Mouse (Mus musculus): ENCODE measurements around the gene Fkbp6.
"Not testable (repeated sequence)": the region's sequence is repeated elsewhere in the genome, so short reads cannot be mapped to it uniquely, and the experiment has no call there.

The Fkbp6 gene

DNA sequence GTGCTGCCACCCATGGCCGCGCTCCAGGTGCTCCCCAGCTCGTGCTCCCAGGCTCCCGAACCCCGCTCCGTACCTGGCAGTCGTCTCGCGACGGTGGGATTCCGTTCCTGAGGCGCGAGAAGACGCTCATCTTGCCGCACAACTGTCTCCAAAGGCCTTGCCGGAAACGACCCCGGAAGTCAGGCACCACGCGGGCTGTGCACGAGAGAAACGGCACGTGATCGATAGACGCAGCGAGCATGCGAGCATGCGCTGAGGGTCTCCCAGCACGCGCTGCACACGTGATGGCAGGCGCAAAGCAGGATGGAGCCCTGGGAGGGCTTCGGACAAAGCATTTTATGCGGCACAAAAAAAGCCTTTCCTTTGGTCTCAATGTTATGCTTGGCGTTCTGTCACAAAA is at the start of gene Fkbp6:
TSS of gene Fkbp6 (minus strand) at position 183 of the 400 bp plus-strand sequence.
- no peak for DNase-seq (ENCODE audit: low spot score in 2 of 2)

DNA sequence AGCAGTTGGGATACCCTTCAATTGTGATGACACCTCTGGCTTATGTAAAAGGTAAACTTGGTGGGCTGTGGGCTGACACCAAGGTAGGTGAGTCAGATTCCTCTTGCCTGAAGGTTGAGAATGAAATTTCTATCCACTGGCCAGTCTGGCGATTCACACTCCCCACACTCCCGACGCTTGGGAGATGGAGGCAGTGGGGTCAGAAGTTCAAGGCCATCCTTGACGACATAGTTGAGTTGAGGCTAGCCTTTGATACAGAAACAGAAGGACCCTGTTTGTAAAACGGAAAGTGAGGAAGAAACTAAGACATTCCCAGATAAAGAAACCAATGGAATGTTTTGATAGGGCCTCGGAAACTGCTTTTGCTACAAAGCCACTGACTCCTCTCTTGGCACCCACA is 49.5 kb upstream of the Fkbp6 start:
- no peak for DNase-seq (ENCODE audit: low spot score in 2 of 2)

- DNase-seq (ENCODE audit: low spot score in 2 of 2) = peak in 1 of 2 experiments; percentile 36
Observed at GRCm38 (mm10) chr5:135395826-135396225, 46.0 kb upstream of the Fkbp6 start.

- peak; percentile 58 to 79 for DNase-seq (ENCODE audit: low spot score in 2 of 2)
Observed at GRCm38 (mm10) chr5:135394004-135394823, 44.4 kb upstream of the Fkbp6 start, which contains the start of gene Pom121. Pom121 (minus strand) TSS chr5:135394546.

- DNase-seq (ENCODE audit: low spot score in 2 of 2) = no peak
Observed at GRCm38 (mm10) chr5:135383771-135384170, 33.9 kb upstream of the Fkbp6 start.

DNA sequence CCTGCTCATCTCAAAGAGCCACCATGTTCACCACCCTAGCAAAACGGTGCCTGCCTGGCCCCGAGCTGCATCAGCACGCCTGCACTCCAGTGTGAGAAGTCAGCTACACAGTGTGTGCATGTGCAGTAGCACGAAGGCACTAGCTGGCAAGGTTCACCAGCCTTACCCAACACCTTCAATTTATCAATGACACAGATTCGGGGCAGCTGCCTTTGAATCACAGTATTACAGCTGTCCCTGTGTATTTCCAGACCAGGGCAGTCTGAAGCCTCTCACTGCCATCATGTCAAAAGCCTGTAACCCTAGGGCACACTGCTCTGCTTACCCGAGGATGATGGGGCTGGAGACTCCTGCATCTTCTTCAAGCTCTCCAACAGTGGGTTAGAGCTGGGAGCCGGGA is 32.9 kb upstream of the Fkbp6 start:
- no peak for DNase-seq (ENCODE audit: low spot score in 2 of 2)

DNA sequence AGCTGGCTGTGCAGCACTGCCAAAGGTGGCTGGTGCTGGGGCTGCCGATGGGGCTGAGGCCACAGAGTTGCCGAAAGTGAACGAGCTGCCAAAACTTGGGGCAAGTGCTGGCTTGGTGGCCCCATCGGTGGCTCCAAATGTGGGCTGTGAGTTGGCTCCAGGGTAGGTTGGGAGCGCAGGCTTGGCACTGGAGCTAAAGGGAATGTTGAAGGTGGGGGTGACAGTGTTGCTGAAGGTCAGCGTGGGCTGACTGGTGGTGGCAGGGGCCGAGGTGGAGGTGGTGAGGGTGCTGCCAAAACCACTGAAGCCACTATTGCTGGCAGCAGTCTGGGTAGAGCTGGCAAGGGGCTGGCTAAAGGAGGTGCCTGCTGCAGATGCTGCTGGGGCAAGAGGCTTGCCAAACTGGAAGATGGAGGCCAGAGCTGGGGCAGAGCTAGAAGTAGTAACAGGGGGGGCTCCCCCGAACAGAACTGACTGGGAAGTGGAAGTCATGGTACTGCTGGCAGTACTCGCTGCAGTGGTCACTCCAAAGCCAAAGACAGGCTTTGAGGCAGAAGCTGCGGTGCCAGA is 31.6 kb upstream of the Fkbp6 start:
- no peak for DNase-seq (ENCODE audit: low spot score in 2 of 2)

- no peak for DNase-seq (ENCODE audit: low spot score in 2 of 2)
Observed at GRCm38 (mm10) chr5:135380681-135381080, 30.8 kb upstream of the Fkbp6 start.

- DNase-seq (ENCODE audit: low spot score in 2 of 2) = no peak
Observed at GRCm38 (mm10) chr5:135376341-135376740, 26.5 kb upstream of the Fkbp6 start.

- DNase-seq (ENCODE audit: low spot score in 2 of 2) = peak in 1 of 2 experiments; percentile 21
Observed at GRCm38 (mm10) chr5:135375167-135375566, 25.3 kb upstream of the Fkbp6 start.

DNA sequence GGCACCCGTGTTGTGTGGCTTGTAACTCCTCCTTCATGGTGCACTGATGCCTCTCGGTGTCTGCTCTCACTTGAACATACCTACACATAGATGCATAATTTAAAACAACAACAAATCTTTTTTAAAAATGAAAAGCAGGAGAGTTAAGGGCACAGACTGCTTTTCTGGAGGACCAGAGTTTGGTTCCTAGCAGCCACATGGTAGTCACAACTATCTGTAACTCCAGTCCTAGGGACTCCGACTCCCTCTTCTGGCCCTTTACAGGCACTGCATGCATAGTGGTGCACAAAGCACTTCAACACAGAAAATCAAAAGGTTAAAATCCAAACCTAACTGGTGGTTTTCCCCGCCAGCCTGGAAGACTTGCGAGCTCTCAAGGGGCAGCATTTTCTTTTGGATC is 23.8 kb upstream of the Fkbp6 start:
- no peak for DNase-seq (ENCODE audit: low spot score in 2 of 2)

DNA sequence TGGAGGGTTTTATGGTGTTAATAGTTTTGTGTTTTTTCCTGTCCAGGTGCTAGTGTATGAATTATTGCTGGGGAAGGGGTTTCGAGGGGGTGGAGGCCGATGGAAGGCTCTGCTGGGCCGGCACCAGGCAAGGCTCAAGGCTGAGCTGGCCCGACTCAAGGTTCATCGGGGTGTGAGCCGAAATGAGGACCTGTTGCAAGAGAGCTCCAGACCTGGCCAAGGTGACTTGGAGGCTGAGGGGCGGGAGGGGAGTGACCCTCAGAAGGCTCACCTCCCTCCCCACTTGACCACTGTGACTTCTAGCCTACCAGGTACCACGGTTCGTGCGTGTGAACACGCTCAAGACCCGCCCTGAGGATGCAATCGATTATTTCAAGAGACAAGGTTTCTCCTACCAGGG is 21.4 kb upstream of the Fkbp6 start:
- no peak for DNase-seq (ENCODE audit: low spot score in 2 of 2)

DNA sequence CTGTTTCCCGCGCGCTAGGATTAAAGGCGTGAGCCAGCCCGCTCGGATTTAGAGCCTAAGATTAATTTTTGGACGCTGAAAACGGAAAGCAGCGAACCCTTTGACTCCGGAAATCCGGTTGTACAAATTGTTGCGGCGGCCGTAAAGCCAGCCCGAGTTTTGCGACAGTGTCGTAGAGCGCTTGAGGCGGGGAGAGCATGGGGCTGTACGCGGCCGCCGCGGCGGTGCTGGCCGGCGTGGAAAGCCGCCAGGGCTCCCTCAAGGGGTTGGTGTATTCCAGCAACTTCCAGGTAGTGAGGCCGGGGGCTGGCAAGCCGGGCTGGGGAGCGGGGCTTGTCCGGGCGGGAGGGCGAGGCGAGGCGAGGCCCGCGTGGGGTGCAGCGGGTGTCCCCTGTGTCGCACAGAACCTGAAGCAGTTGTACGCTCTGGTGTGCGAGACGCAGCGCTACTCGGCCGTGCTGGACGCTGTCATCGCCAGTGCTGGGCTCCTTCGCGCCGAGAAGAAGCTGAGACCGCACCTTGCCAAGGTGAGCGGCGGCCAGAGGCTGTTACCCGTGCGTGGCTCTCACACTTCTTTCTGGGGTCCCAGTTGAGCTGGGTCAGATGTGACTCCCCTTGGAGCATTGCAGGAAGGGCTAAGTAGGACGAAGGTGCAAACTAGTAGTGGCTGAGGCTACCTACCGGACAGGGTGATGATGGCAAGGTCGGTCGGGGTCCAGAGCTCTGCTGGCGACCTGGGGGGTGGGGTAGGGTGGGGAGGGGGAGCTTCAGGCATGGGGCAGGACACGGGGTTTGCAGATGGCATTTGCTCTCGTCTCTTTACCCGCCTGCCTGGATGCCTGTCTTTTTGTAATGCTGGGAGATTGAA is 20.2 kb upstream of the Fkbp6 start, which contains the start of gene Nsun5:
TSS of gene Nsun5 (plus strand) at position 167 of the 868 bp plus-strand sequence.
- peak; percentile 75 to 95 for DNase-seq (ENCODE audit: low spot score in 2 of 2)

GRCm38 (mm10) chr5:135369196-135369595 is 19.4 kb upstream of the Fkbp6 start:
- DNase-seq (ENCODE audit: low spot score in 2 of 2) = not testable (repeated sequence)

DNA sequence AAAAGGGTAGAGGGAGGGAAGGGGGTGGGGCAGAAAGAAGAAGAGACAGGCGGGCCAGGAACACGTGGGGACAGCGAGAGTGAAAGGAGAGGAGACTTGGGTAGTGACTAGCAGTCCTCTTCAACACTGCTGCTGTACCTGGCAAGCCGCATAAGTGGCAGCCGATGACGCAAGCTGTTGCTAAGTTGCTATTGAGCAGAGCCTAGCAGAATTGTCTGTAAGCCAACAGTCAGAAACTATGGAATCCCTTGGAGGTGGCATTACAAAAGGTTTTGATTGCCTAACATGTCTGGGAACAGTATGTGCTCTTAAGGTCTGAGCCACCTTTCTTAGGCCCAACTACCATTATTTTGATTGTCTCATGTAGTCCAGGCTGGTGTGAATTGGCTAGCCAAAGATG is 18.5 kb upstream of the Fkbp6 start:
- DNase-seq (ENCODE audit: low spot score in 2 of 2) = no peak

DNA sequence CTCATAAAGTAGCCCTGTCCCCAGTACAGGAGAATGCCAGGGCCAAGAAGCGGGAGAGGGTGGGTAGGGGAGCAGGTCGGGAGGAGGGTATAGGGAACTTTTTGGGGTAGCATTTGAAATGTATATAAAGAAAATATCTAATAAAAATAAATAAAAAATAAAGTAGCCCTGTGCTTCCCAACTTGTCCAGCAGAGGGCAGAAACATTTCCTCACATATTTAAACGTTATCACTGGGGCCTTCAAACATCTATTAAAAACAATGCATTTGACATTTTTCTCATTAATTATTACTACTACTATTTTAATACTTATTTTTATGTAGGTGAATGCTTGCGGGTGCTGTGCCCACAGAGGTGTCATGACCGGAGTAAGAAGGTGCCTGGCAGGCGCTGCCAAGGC is 18.0 kb upstream of the Fkbp6 start:
- no peak for DNase-seq (ENCODE audit: low spot score in 2 of 2)

DNA sequence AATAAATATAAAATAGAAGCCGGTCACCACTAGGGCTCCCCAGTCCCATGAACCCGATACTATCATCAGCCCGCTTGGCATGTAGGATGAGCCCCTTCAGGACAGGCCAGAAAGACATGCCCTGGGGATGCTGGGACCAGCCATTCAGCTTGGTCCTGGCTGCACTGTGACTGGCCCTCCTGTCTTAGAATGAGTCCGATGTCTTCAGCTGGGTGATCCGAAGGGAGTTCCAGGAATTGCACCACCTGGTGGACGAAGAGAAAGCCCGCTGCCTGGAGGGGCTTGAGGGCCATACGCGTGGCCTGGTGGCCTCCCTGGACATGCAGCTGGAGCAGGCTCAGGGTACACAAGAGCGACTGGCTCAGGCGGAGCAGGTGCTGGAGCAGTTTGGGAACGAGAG is 13.7 kb upstream of the Fkbp6 start:
- DNase-seq (ENCODE audit: low spot score in 2 of 2) = no peak

DNA sequence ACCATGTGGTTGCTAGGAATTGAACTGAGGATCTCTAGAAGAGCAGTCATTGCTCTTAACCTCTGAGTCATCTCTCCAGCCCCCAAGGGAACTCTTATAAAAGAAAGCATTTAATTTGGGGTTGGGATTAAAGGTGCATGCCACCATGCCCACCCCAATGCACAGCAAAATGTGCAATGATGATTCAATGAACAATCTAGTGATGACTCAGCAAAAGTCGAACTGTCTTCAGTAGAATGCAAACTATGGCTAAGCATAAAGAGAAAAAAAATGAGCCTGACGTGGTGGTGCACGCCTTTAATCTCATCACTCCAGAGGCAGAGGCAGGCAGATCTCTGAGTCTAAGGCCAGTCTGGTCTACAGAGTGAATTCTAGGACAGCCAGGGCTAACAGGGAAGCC is 12.7 kb upstream of the Fkbp6 start:
- DNase-seq (ENCODE audit: low spot score in 2 of 2) = no peak

DNA sequence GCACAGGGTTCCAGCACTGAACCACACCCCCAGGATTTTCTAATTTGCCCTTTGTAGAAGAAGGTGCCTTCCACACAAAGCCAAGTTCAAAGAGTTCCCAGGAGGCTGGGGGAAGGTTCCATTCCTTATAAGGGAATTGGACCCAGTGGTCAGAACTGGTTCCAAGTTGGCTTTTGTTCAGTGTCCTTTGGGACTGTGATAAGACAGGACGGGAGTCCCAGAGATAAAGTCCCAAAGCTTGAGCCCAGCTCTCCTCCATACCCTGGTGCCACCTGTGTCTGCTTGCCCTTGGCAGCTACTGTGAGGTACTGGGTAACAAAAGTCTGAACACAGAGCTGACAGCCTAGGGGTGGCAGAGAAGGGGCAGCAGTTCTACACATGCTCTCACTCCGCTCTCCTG is 9.9 kb upstream of the Fkbp6 start:
- no peak for DNase-seq (ENCODE audit: low spot score in 2 of 2)

- no peak for DNase-seq (ENCODE audit: low spot score in 2 of 2)
Observed at GRCm38 (mm10) chr5:135357556-135357955, 7.7 kb upstream of the Fkbp6 start.

GRCm38 (mm10) chr5:135356090-135356489 is 6.2 kb upstream of the Fkbp6 start:
- no peak for DNase-seq (ENCODE audit: low spot score in 2 of 2)

DNA sequence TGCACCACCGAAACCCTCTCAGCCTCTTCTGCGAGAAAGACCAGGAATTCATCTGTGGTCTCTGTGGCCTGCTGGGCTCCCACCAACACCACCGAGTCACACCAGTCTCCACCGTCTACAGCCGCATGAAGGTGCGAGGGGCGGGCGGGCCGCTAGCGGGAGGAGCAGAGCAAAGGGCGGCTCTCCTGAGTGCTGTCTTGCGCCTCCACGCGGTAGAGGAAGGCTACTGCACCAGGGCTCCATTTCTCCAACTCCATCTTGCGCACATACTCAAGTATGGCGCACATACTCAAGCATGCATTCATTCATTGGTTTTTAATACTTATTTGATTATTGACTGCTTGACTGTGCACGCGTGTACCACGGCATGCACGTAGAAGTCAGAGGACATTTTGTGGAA is 3.7 kb upstream of the Fkbp6 start:
- no peak for DNase-seq (ENCODE audit: low spot score in 2 of 2)
